Mouse (Mus musculus): ENCODE results near the gene Sorbs2. TPM values are rescaled to one million over a fixed set of nuclear protein-coding genes. Genes with fewer than 3 reads are reported as not detected.

Gene Sorbs2
- polyA plus RNA-seq, 1 experiment from 2014 or later, result 43.2 TPM

DNA sequence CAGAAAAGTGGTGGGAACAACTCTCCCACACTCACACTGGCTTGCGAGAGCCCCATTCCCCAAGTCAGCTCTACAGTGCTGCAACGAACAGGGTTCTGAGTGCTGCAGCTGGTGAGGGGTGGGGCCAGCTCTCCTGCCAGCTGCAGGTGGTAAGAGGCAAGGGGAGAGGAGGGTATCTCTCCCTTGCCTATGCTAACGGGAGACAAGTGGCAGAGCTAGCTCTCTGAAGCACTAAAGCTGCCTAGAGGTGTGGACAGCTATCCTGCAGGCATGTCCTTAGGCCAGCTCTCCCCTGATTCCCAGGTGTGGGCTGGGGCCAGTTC, 72.9 kb downstream of the Sorbs2 start:
- Histone ChIP-seq H3K27me3 (no peaks in the 10 kb centered on the region), H3K4me3 (replicated peaks) (no peak overlapping the region), H3K9ac (no peak overlapping the region), H3K36me3 (no peaks in the 10 kb centered on the region), H3K4me1 (no peaks in the 10 kb centered on the region), H3K9me3 (replicated peaks) (no peaks in the 10 kb centered on the region), H3K4me2 (no peak overlapping the region), H3K27ac (no peak overlapping the region)
- no peak for ATAC-seq (replicated peaks; ENCODE audit: low FRiP score)
- WGBS, result 46% methylated on average over 3 of the region's 3 CpGs

DNA sequence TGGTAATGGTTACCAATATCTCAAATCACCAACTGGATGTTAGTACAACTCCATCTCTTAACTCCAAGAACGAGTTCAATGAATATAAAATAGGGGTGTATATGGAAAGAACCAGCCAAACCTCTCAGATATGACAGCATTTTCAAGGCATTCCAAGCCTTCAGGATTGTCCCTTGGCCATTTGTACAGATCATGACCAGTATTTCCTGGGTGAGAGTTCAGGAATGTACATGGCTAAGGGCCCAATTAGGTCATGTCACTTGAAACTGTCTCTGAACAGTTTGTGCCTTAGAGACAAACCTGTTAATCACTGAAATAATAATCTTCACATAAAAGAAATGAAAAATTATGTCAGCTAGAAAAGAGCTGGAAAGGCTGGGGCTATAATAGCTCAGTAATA, 76.3 kb downstream of the Sorbs2 start:
- WGBS, result 78% methylated on average over 1 of the region's 1 CpGs
- Histone ChIP-seq H3K9me3 (replicated peaks) (no peaks in the 10 kb centered on the region), H3K27ac (no peak overlapping the region)

DNA sequence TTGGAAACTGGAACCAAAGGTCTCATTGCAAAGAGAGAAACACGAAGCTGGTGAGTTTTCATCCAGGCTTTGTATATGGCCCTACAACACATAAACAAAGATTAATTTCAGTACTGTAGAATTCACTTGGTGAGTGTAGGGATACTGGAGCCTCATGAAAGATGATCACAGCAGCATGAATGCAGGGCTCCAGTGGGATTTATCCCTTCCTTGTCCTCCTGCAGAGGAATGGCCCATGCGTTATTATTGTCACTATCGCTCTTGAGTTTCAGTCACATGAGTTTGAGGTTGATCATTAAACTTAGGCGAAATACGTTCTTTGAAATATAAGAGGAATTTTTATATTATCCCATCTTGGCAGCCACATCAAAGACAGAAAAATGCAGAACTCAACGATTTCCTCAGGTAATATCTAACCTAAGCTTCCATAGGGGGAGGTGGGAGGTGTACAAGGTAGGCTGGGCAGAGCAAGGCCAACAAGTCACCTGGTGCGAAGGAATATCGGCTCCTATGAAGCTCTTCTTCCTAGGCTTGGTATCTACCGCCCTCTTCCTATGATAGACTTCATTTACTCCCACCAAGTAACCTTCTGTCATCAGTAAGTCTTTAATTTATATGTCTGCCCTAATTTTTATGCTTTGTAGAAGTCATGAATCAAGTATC, 76.9 kb downstream of the Sorbs2 start:
- ATAC-seq (replicated peaks; ENCODE audit: low FRiP score), result no peak
- no peak overlapping the region for H3K4me2 ChIP-seq
- H3K27ac ChIP-seq, result peak overlapping the region; percentile 50; the same call in 1 of the 2 replicates

More for the DNA sequence above, 76.3 kb downstream of the Sorbs2 start:
- Histone ChIP-seq H3K4me1 (no peaks in the 10 kb centered on the region), H3K9ac (no peak overlapping the region), H3K27me3 (no peaks in the 10 kb centered on the region), H3K36me3 (no peaks in the 10 kb centered on the region), H3K4me3 (replicated peaks) (no peak overlapping the region), H3K4me2 (no peak overlapping the region)
- ATAC-seq (replicated peaks; ENCODE audit: low FRiP score), result no peak

DNA sequence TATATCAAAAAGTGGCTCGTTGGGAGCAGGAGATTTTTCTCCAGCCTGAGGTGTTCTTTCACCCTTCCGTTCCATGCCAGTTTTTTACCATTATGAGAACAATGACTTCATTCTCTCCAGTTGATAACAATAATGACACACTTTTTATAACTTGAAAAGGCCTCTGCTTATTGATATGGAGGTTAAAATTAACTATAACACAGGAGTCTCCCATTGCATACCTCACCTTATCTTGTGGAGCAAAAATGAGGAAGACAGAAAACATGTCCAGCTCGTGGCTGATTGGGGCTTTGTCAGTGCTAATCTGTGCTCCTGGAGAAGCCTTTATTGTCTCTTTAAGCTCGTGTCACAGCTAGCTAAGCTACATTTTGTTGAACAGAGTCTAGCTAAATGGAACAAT, 77.6 kb downstream of the Sorbs2 start:
- Histone ChIP-seq H3K4me1 (no peaks in the 10 kb centered on the region), H3K27me3 (no peaks in the 10 kb centered on the region), H3K9ac (no peak overlapping the region), H3K27ac (0 out of 2 replicates have a peak overlapping the region, but pooled peaks have one; percentile 50), H3K36me3 (no peaks in the 10 kb centered on the region), H3K9me3 (replicated peaks) (no peaks in the 10 kb centered on the region), H3K4me3 (replicated peaks) (no peak overlapping the region), H3K4me2 (no peak overlapping the region)
- ATAC-seq (replicated peaks; ENCODE audit: low FRiP score), result no peak
- 60% methylated on average over 4 of the region's 4 CpGs for WGBS

More for the DNA sequence above, 76.9 kb downstream of the Sorbs2 start:
- Histone ChIP-seq H3K4me1 (no peaks in the 10 kb centered on the region), H3K9me3 (replicated peaks) (no peaks in the 10 kb centered on the region), H3K4me3 (replicated peaks) (no peak overlapping the region), H3K36me3 (no peaks in the 10 kb centered on the region), H3K9ac (no peak overlapping the region), H3K27me3 (no peaks in the 10 kb centered on the region)
- 82% methylated on average over 9 of the region's 9 CpGs for WGBS

DNA sequence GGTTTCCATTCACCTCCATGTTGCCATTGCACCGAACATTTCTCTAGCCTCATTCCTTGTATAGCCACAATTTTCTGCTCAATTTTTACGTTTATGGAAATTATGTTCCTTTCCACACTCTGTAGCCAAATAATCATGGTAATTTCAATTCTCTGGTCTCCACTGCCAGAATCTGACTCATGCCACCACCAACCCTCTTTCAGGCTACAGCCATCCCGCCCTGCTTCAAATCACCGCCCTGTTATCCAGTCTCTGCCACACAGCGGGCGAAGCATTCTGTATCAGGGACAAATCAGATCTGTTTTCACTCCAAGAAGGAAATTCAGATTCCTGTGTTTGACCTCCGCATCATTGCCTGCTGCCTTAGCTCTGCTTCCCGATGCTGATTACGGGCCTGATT, 79.4 kb downstream of the Sorbs2 start:
- WGBS, result 93% methylated on average over 9 of the region's 9 CpGs
- no peak for ATAC-seq (replicated peaks; ENCODE audit: low FRiP score)
- H3K4me2 ChIP-seq, result no peak overlapping the region
- H3K9ac ChIP-seq, result no peak overlapping the region
- peaks cover 3% of the 10 kb centered on the region; the same call in 1 of the 2 replicates for H3K4me1 ChIP-seq
- H3K27me3 ChIP-seq, result no peaks in the 10 kb centered on the region
- H3K27ac ChIP-seq, result no peak overlapping the region
- no peaks in the 10 kb centered on the region for H3K36me3 ChIP-seq
- no peak overlapping the region for H3K4me3 ChIP-seq (replicated peaks)
- H3K9me3 ChIP-seq (replicated peaks), result no peaks in the 10 kb centered on the region

DNA sequence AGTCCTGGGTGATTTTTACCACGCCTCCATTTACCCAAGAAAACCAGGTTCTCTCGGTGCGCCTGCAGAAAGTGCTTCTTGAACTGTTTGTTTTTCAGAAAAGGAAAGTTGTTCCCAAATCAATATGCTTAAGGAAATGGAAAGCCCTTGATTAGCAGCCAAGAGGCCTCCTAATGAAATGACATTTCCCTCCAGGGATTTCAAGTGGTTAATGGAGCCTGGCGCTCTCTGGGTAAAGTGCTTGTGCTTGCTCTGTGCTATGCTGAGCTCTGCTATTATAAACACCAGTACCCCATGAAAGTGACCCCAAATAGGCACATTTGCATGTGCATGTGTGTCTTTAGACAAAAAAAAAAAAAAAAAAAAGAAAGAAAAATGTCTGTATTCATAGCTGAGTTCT, 84.3 kb downstream of the Sorbs2 start:
- Histone ChIP-seq H3K9ac (no peak overlapping the region), H3K27ac (peak overlapping the region; percentile 72; the same call in 1 of the 2 replicates), H3K27me3 (no peaks in the 10 kb centered on the region), H3K4me3 (replicated peaks) (no peak overlapping the region), H3K9me3 (replicated peaks) (no peaks in the 10 kb centered on the region), H3K4me2 (no peak overlapping the region), H3K4me1 (peaks cover 3% of the 10 kb centered on the region; the same call in 1 of the 2 replicates), H3K36me3 (no peaks in the 10 kb centered on the region)
- WGBS, result 70% methylated on average over 4 of the region's 4 CpGs
- ATAC-seq (replicated peaks; ENCODE audit: low FRiP score), result no peak

DNA sequence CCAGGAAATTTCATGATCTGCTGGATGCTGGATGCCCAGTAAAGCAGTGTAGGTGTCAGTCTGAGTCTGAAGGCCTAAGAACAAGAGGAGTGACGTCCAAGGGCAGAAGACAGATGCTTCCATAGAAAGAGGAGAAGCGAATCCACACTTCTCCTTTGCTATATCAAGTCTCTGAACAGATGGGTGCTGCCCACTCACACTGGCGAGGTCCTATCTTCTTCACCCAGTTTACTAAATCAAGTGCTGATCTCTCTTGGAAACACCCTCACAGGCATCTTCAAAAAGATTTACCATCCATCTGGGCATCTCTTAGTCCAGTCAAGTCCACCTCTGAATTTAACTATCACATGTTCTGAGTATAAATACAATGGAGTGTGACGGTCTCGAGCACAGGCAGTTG, 86.1 kb downstream of the Sorbs2 start:
- 62% methylated on average over 5 of the region's 5 CpGs for WGBS
- H3K4me2 ChIP-seq, result no peak overlapping the region
- no peak overlapping the region for H3K4me3 ChIP-seq (replicated peaks)
- no peak for ATAC-seq (replicated peaks; ENCODE audit: low FRiP score)
- no peaks in the 10 kb centered on the region for H3K9me3 ChIP-seq (replicated peaks)
- peaks cover 3% of the 10 kb centered on the region; the same call in 1 of the 2 replicates for H3K4me1 ChIP-seq
- H3K9ac ChIP-seq, result no peak overlapping the region
- no peaks in the 10 kb centered on the region for H3K36me3 ChIP-seq
- no peak overlapping the region for H3K27ac ChIP-seq
- no peaks in the 10 kb centered on the region for H3K27me3 ChIP-seq

DNA sequence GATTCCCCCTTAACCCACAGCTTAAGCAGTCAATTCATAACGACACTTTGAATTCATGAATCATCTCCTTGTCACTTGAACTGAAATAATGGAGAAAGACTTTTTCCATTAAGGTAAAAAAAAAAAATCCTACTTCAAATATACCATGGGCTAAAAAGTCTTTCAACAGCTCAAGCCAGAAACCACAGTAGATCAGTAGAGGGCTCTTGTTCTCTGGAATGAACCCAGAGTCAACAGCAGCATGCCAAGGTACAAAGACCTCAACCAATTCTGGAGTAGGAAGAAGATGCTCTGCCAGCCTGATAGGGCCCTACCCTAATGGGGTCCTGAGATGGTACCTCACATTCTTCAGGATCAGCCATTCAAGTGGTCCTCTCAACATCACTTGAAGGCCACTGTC, 88.4 kb downstream of the Sorbs2 start:
- 88% methylated on average over 1 of the region's 1 CpGs for WGBS
- Histone ChIP-seq H3K4me2 (no peak overlapping the region), H3K4me3 (replicated peaks) (no peak overlapping the region), H3K36me3 (no peaks in the 10 kb centered on the region), H3K9ac (no peak overlapping the region), H3K9me3 (replicated peaks) (no peaks in the 10 kb centered on the region), H3K4me1 (peaks cover 3% of the 10 kb centered on the region; the same call in 1 of the 2 replicates), H3K27ac (no peak overlapping the region), H3K27me3 (no peaks in the 10 kb centered on the region)
- no peak for ATAC-seq (replicated peaks; ENCODE audit: low FRiP score)

DNA sequence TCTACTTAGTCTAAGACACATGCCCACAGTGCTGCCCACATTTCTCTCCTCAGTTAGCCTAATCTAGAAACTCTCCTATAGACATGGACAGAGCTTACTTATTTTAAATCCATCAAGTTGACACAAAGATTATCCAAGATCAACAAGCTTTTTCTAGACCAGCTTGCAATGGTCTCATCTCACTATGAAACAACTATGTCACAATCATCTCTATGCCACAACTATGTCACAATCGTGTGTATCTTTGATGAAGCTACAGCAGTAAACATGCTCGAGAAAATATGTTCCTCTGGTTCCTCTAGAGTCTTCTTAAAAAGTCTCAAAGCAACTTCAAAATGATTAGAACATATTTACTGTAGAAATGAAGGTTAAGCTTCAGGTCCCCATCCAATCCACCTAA, 89.0 kb downstream of the Sorbs2 start:
- ATAC-seq (replicated peaks; ENCODE audit: low FRiP score), result no peak
- no peak overlapping the region for H3K4me3 ChIP-seq (replicated peaks)
- no peaks in the 10 kb centered on the region for H3K27me3 ChIP-seq
- no peak overlapping the region for H3K27ac ChIP-seq
- 93% methylated on average over 2 of the region's 2 CpGs for WGBS
- H3K4me1 ChIP-seq, result peaks cover 2% of the 10 kb centered on the region; the same call in 1 of the 2 replicates
- H3K9ac ChIP-seq, result no peak overlapping the region
- no peaks in the 10 kb centered on the region for H3K9me3 ChIP-seq (replicated peaks)
- H3K4me2 ChIP-seq, result no peak overlapping the region
- H3K36me3 ChIP-seq, result no peaks in the 10 kb centered on the region

DNA sequence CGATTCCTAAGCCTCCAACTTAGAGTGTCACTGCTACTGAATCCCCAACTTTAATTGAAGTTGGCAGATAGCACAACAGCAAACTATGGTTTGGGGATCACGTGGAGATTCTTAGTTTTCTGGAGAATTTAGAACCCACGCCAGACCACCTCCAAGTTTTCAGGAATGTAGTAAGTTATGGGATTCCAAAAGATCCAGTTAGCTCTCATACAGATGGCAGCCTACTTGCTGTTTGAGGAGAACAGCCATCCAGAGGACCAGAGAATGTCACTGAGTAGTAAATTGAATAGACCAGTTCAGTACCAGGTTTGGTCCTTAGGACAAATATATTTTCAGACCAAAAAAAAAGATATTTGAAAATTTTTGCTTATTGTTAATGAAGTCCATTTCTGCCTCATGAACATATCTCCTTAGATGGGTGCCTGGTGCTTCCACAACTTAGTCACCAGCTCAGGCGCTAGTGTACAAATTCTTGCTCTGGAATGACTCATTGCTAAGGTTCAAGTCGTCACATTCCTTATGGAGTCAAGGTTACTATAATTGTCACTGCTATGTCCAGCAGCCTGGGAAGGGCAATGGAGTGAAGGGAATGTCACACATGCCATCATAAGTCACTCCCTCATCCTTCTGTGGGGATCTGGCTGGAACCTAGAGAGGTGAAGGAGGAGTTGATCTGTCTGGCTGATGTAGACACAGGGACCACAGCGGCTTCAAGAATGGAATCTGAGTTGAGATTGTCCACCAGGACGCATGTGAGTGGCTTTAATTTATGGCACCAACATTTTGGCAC, 90.2 kb downstream of the Sorbs2 start:
- ATAC-seq (replicated peaks; ENCODE audit: low FRiP score), result no peak

DNA sequence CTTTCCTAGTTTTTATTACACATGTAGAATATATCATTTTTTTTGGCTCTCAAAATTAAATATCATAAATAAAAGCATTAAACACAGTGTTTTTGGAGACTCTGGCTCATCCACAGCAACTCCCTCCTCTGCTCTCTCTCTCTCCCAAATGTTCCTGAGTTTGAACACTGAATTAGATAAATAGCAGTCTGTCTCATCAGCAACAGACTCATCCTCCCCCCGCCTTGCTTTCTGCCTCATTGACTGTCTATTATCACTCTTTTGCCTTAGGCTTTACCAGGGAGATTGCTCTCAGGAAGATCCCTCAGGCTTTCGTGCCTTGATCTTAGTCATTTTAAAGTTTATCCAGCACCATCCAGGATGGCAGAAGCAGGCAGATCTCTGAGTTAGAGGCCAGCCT, 91.3 kb downstream of the Sorbs2 start:
- WGBS, result 50% methylated on average over 2 of the region's 2 CpGs
- Histone ChIP-seq H3K36me3 (no peaks in the 10 kb centered on the region), H3K9me3 (replicated peaks) (no peaks in the 10 kb centered on the region), H3K4me3 (replicated peaks) (no peak overlapping the region), H3K27ac (no peak overlapping the region), H3K4me2 (no peak overlapping the region), H3K9ac (no peak overlapping the region), H3K27me3 (no peaks in the 10 kb centered on the region), H3K4me1 (no peaks in the 10 kb centered on the region; the same call in 1 of the 2 replicates)
- no peak for ATAC-seq (replicated peaks; ENCODE audit: low FRiP score)

More for the DNA sequence above, 90.2 kb downstream of the Sorbs2 start:
- Histone ChIP-seq H3K9ac (no peak overlapping the region), H3K4me3 (replicated peaks) (no peak overlapping the region), H3K27me3 (no peaks in the 10 kb centered on the region), H3K4me2 (no peak overlapping the region), H3K9me3 (replicated peaks) (no peaks in the 10 kb centered on the region), H3K4me1 (no peaks in the 10 kb centered on the region; the same call in 1 of the 2 replicates), H3K36me3 (no peaks in the 10 kb centered on the region), H3K27ac (no peak overlapping the region)
- WGBS, result 83% methylated on average over 7 of the region's 7 CpGs

DNA sequence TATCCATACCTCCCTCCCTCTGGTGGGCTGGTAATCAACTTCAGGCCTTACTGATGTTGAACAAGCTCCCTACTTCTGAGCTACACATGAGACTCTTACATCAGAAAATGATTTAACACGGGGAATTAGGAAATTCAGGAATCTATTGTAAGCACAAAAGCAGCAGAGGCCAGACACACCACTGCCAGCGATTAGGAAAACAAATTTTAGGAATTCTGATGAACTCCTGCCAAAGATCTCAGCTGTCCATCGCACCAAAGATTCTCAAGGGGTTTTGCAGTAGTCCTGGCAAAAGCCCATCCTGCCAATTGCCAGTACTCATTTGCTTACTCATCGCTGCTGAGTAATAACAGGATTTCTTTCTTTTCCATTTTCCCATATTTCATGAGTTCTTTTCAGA, 94.4 kb downstream of the Sorbs2 start:
- WGBS, result 73% methylated on average over 4 of the region's 4 CpGs
- no peak overlapping the region for H3K4me3 ChIP-seq (replicated peaks)

More for the DNA sequence above, 94.4 kb downstream of the Sorbs2 start:
- H3K4me1 ChIP-seq, result no peaks in the 10 kb centered on the region; the same call in 1 of the 2 replicates
- no peak overlapping the region for H3K27ac ChIP-seq
- H3K27me3 ChIP-seq, result no peaks in the 10 kb centered on the region
- no peak overlapping the region for H3K4me2 ChIP-seq
- H3K9me3 ChIP-seq (replicated peaks), result no peaks in the 10 kb centered on the region
- no peak overlapping the region for H3K9ac ChIP-seq
- no peaks in the 10 kb centered on the region for H3K36me3 ChIP-seq
- no peak for ATAC-seq (replicated peaks; ENCODE audit: low FRiP score)
